Mouse (Mus musculus): ENCODE measurements around the gene Dock9.

Gene Dock9

GRCm38 (mm10) chr14:121760403-121760802 lies 37.2 kb downstream of the Dock9 start:
- ChIA-PET CTCF (no interaction called here), POLR2A (interaction anchor here in 2 of 4 experiments (0.9 to 1.3 kb wide), 4 partner anchors 8 to 38 kb away, joined by 3 to 4 read pairs (median 4); partner anchors contain the start of gene Dock9 (in 2 of the 2))

GRCm38 (mm10) chr14:121754110-121754509 lies 43.5 kb downstream of the Dock9 start:
- POLR2A ChIA-PET: interaction anchor here in 1 of 4 experiments (1.2 kb wide), 1 partner anchor 11 kb away, joined by 3 read pairs; no protein-coding TSS in a partner anchor
- CTCF ChIA-PET: interaction anchor here in 2 of 4 experiments (1.0 to 1.7 kb wide), 4 partner anchors 22 to 167 kb away, joined by 3 to 6 read pairs (median 4); no protein-coding TSS in a partner anchor

GRCm38 (mm10) chr14:121752686-121753426 lies 44.8 kb downstream of the Dock9 start:
- ChIA-PET CTCF (interaction anchor here (0.5 to 1.7 kb wide), 14 partner anchors 9 to 500 kb away, joined by 3 to 6 read pairs (median 3); no protein-coding TSS in a partner anchor), POLR2A (interaction anchor here in 1 of 4 experiments (0.7 to 2.1 kb wide), 6 partner anchors 12 to 729 kb away, joined by 3 to 7 read pairs (median 4); partner anchors contain the start of gene Dock9)

DNA sequence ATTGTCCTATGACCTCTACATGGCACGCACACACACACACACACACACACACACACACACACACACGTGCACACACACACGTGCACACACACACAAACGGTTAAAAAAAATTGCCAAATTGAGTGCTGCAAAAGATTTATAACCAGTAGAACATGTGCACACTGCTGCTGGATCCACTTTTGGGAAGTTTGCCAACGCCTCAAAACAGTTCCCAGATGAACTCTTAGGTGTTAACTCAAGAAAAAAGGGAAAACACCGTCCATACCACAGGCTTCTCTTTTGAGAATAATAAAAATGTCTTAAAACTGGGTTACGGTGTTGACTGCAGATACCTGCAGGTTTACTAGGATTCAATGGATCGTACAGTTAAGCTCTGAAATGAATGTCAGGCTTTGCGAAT lies 48.0 kb downstream of the Dock9 start:
- ChIA-PET POLR2A (interaction anchor here in 1 of 4 experiments (0.7 kb wide), 1 partner anchor 105 kb away, joined by 4 read pairs; no protein-coding TSS in a partner anchor), CTCF (no interaction called here)

DNA sequence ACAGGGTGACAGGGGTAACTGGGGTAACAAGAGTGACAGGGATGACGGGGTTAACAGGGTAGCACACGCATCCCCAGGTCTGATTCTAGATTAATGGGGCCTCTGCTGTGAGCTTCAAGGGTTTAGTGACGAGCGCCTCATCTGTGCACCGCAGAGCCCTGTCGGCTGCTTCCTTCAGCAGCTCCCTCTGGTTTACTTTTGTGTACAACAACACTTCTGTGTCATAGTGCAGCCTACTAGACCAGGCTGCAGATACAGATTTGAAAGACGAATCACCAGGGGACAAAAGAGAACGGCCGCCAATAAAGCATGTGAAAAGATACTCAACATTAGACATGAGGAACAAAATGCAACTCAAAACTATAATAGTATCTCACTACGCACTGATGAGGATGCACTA lies 48.6 kb downstream of the Dock9 start:
- CTCF ChIA-PET: no interaction called here
- POLR2A ChIA-PET: interaction anchor here in 1 of 4 experiments (0.7 kb wide), 1 partner anchor 105 kb away, joined by 4 read pairs; no protein-coding TSS in a partner anchor

- POLR2A ChIA-PET: no interaction called here
- CTCF ChIA-PET: interaction anchor here in 1 of 4 experiments (0.6 kb wide), 1 partner anchor 605 kb away, joined by 3 read pairs; no protein-coding TSS in a partner anchor
These were observed 50.3 kb downstream of the Dock9 start for GRCm38 (mm10) chr14:121747360-121747759.

GRCm38 (mm10) chr14:121743787-121744417 lies 53.7 kb downstream of the Dock9 start:
- ChIA-PET CTCF (interaction anchor here in 1 of 4 experiments (1.0 to 1.8 kb wide), 3 partner anchors 9 to 68 kb away, joined by 3 to 4 read pairs (median 3); no protein-coding TSS in a partner anchor), POLR2A (interaction anchor here in 2 of 4 experiments (0.5 to 1.4 kb wide), 3 partner anchors 11 to 237 kb away, joined by 3 to 4 read pairs (median 3); no protein-coding TSS in a partner anchor)

- ChIA-PET CTCF (interaction anchor here in 1 of 4 experiments (0.6 kb wide), 1 partner anchor 146 kb away, joined by 3 read pairs; no protein-coding TSS in a partner anchor), POLR2A (interaction anchor here in 1 of 4 experiments (0.5 kb wide), 1 partner anchor 160 kb away, joined by 3 read pairs; no protein-coding TSS in a partner anchor)
These were observed 58.9 kb downstream of the Dock9 start for GRCm38 (mm10) chr14:121738431-121739403.

- ChIA-PET CTCF (no interaction called here), POLR2A (interaction anchor here in 1 of 4 experiments (0.6 to 0.7 kb wide), 2 partner anchors 24 to 272 kb away, joined by 3 read pairs; no protein-coding TSS in a partner anchor)
These were observed 60.4 kb downstream of the Dock9 start for GRCm38 (mm10) chr14:121737277-121737676.

DNA sequence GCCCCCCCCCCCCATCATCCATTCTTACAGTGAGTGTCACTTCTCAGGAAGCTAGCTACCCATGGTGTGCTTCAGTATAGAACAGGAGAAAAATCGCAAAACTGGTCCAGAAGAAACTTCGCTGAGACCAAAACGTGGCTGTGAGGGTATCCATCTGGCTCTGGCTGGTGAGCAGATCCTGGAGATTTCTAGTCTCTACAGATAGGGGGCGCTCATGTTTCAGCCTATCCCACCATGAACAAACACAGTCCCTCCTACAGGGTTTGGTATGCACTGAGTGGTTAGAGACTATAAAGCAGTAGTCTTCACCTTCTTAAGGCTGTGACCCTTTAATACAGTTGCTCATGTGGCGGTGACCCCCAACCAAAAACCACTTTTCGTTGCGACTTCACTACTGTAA lies 62.0 kb downstream of the Dock9 start:
- ChIA-PET CTCF (no interaction called here), POLR2A (interaction anchor here in 2 of 4 experiments (0.6 to 1.2 kb wide), 3 partner anchors 23 to 64 kb away, joined by 3 to 4 read pairs (median 3); no protein-coding TSS in a partner anchor)

DNA sequence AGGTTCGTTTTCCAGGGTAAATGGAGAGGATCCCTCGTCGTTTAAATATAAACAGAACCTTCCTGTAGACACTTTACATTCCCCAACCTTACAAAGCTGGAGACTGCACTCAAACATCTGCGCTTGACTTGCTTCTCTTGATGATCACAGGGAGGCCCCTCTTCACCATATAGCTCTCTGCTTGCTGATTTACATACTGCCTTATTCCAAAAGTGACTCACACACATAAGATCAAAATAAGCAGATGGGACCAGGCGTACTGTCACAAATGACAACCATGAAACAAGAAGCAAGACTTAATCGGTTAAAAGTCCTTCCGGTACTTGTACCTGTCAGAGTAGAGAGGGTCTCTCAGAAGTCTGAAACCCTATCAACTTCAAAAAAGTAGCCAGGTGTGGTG lies 63.4 kb downstream of the Dock9 start:
- ChIA-PET POLR2A (interaction anchor here in 1 of 4 experiments (0.6 kb wide), 1 partner anchor 9 kb away, joined by 3 read pairs; no protein-coding TSS in a partner anchor), CTCF (interaction anchor here in 1 of 4 experiments (0.5 kb wide), 1 partner anchor 28 kb away, joined by 3 read pairs; no protein-coding TSS in a partner anchor)

DNA sequence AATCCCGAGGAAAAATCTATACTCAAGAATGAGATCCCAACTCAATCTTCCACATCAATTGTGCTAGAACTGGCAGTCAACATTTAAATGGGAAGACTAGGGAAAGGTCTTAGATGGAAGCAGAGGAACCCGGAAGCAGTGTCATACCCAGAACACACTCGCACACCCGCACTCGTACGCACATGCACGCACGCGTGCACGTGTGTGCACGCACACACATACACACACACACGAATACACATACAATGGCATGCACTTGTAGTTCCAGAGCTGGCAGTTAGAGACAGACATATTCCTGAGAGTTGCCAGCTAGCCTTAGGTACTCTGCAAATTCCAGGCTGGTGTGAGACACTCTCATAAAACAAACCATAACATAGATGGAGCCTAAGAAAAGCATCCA lies 63.9 kb downstream of the Dock9 start:
- CTCF ChIA-PET: interaction anchor here in 2 of 4 experiments (0.5 to 0.6 kb wide), 2 partner anchors 120 to 144 kb away, joined by 3 to 12 read pairs; no protein-coding TSS in a partner anchor

DNA sequence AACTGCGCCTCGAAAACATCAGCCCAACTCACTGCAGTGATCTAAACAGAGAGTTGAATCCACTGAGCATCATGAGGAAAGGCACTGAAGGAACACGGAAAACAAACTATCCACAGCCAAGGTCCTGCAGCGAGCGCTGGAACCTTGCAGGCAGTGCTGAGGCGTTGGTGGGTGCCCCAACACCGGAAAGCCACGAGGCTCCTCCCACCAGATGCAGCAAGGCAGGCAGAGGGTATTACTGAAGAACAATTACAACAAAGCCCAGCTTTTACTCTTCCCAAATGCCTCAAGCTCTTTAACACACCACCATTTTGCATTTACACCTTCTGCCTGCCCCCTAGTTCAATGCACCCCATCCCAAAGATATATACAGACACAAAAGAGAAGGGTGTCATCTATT lies 65.4 kb downstream of the Dock9 start:
- CTCF ChIA-PET: interaction anchor here in 2 of 4 experiments (0.6 to 0.7 kb wide), 2 partner anchors 67 to 347 kb away, joined by 3 to 17 read pairs; no protein-coding TSS in a partner anchor
- POLR2A ChIA-PET: interaction anchor here in 2 of 4 experiments (0.7 to 1.6 kb wide), 10 partner anchors 45 to 276 kb away, joined by 3 to 6 read pairs (median 4); no protein-coding TSS in a partner anchor

More for the DNA sequence above, 63.9 kb downstream of the Dock9 start:
- POLR2A ChIA-PET: interaction anchor here in 2 of 4 experiments (0.6 to 1.3 kb wide), 3 partner anchors 8 to 20 kb away, joined by 3 to 4 read pairs (median 3); no protein-coding TSS in a partner anchor

- ChIA-PET POLR2A (interaction anchor here in 3 of 4 experiments (0.6 to 1.6 kb wide), 12 partner anchors 35 to 1451 kb away, joined by 3 to 6 read pairs (median 3); no protein-coding TSS in a partner anchor), CTCF (interaction anchor here in 2 of 4 experiments (0.6 to 0.7 kb wide), 2 partner anchors 67 to 348 kb away, joined by 3 to 17 read pairs; no protein-coding TSS in a partner anchor)
These were observed 65.9 kb downstream of the Dock9 start for GRCm38 (mm10) chr14:121731688-121732168.

DNA sequence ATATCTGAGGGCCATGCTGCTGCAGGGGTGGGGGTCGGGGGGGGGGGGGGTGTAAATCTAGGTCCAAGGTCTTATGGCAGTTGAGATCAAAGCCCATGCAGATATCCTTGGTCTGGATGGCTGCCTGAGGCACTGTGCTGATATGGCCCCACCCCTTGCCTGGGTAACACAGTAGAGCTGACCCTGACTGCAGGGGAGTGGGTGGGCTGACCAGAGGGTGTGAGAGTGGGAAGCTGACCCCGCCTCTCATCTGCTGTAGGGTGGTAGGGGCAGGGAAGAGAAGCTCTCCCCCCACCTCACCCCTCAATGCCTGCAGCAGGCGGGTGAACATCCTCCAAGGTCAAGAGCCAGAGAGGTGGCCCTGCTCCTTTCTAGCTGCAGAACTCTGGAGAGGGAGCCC lies 66.7 kb downstream of the Dock9 start:
- POLR2A ChIA-PET: interaction anchor here in 3 of 4 experiments (0.6 to 1.6 kb wide), 6 partner anchors 34 to 1450 kb away, joined by 3 to 5 read pairs (median 4); no protein-coding TSS in a partner anchor
- CTCF ChIA-PET: no interaction called here

- ChIA-PET CTCF (interaction anchor here in 2 of 4 experiments (0.6 kb wide), 2 partner anchors 14 to 157 kb away, joined by 3 to 6 read pairs; no protein-coding TSS in a partner anchor), POLR2A (interaction anchor here in 1 of 4 experiments (0.7 kb wide), 1 partner anchor 58 kb away, joined by 3 read pairs; no protein-coding TSS in a partner anchor)
These were observed 69.6 kb downstream of the Dock9 start for GRCm38 (mm10) chr14:121727996-121728395.

DNA sequence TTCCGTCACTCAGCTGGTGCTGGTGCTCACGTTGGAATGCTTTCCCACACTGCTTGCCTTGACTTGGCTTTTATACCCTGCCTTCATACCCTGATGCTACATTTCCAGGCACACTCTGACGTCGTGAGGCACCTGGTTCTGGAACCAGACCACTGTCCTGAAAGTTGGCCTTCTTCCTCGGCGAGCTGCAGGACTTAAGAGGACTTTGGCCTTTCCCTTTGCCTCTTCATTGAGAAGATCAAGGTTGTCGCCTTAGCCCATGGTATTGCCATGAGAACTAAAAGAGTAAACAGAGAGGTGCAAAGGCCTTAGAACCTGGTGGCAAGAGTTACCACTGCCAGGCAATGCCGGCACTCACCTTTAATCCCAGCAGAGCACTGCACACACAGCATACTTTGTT lies 73.1 kb downstream of the Dock9 start:
- ChIA-PET CTCF (no interaction called here), POLR2A (interaction anchor here in 1 of 4 experiments (1.4 kb wide), 2 partner anchors 11 to 80 kb away, joined by 3 to 4 read pairs; no protein-coding TSS in a partner anchor)

Measured in embryonic stem cell, embryonic (primary cell).